Mouse (Mus musculus) monocyte, adult 2 months (primary cell): Measurements from ENCODE around the gene Dclk1.

Experiments used
- DNase-seq, 2 experiments: peaks; one replicate each; pipeline ENCODE4 v3.0.0; 2022; ENCODE audit warnings: low spot score in 2 of 2, low read depth in 1 of 2

Gene Dclk1

GRCm38 (mm10) chr3:55447486-55448460 lies 205.6 kb downstream of the Dclk1 start:
- DNase-seq: no peak

GRCm38 (mm10) chr3:55449148-55449547 lies 207.0 kb downstream of the Dclk1 start:
- DNase-seq: no peak

DNA sequence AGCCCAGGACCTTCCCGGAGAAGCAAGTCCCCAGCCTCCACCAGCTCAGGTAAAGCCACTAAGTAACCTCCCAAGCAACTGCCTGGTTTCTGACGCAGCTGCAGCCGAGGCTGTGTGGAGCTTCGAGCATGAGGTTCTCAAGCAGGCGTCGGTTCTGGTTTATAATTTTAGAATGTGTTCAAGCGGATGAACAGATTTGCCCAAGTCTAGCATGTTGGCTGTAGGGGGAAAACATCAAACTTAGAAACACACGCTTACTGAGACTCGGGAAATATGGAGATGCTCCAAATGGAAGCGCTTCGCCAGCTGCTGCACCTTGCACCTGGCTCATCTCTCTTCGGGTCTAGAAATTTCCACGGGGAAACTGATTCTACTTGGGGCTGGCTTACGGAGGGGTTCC lies 208.9 kb downstream of the Dclk1 start:
- DNase-seq: no peak

- no peak for DNase-seq
Observed at GRCm38 (mm10) chr3:55451877-55452276, 209.7 kb downstream of the Dclk1 start.

GRCm38 (mm10) chr3:55452464-55452863 lies 210.3 kb downstream of the Dclk1 start:
- DNase-seq: no peak

GRCm38 (mm10) chr3:55461092-55461491 lies 218.9 kb downstream of the Dclk1 start:
- DNase-seq: no peak

DNA sequence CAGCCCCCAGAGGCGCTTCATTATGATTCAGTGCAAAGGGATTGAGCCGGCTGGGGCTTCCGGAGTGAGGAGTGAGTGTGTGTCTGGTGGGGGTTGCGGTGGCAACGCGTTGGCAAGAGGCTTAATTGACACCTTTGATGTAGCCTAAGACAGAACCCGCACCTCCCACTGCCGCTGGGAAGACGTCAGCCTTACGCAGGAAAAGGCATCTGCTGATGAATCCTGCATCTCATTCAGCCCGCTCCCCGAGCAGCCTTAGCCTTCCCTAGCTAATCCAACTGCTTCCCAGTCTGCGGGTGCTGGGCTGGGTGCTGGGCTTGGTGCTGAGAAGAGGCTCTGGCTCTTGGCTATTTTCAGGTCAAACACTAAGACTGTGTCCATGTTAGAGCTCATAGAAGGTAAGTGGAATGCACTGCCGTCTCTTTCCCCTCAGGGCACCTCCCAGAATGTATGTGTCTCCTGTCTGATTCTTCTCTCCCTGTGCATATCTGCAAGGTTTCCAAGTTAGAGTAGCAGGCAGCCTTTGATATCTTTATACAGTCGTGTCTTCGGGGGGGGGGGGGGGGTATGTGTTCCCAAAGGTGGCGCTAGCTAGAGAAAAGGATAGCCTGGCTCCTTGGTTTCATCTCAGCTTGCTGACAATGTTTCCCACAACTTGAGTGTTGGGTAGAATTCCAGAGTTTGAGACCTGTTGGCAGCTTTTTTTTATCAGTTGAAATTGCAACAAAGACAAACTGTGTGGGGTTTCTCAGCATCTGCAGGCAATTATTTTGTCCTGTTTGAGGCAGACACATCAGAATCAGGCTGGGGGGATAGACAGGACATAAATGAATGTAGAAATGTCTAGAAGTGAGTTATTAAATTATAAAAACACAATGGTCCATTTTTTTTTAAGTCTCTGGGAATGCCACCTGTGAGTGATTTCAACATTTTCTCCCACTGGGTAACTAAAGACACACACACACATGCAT lies 219.8 kb downstream of the Dclk1 start:
- no peak for DNase-seq

GRCm38 (mm10) chr3:55462904-55463668 lies 220.9 kb downstream of the Dclk1 start:
- DNase-seq: no peak

GRCm38 (mm10) chr3:55464226-55464625 lies 222.1 kb downstream of the Dclk1 start:
- DNase-seq: no peak

GRCm38 (mm10) chr3:55465785-55466184 lies 223.6 kb downstream of the Dclk1 start:
- no peak for DNase-seq

DNA sequence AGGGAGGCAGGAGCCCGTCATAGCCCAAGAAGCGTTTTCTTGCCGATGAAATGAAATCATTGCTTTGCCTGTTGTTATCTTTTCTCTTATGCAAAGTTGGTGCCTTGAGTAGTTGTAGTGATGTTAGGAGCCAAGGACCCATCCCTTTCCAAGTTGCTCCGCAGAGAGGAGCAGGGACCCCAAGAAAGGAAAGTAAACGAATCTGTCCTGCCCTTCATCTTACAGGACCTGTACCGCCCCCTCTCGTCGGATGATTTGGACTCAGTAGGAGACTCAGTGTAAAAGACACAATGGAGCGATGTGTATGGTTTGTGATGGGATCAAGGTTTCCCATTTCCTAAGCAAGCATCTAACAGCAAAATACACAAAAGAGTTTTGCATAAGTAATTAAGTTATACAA lies 224.2 kb downstream of the Dclk1 start:
- no peak for DNase-seq

DNA sequence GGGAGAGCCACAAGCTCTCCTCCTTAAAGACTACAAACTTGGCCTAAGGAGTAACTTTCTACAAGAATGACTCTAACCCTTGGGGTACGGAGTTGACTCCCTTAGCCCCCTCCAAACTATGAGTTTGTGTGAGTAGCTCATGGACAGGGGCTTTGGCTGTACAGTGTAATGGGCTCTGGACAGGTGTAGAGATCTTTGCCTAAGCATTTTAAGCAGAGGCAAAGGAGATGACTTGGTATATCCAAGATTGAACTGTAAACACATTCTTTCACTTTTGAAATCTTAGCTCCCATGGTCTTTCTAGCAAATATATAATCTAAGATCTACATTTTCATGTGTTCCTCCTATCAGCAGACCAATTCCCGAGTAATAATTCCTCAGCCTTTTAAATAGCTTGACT lies 229.9 kb downstream of the Dclk1 start, which contains the start of gene Gm21954:
Gene Gm21954 (minus strand): TSS at position 101 of the 400 bp plus-strand sequence.
- no peak for DNase-seq

DNA sequence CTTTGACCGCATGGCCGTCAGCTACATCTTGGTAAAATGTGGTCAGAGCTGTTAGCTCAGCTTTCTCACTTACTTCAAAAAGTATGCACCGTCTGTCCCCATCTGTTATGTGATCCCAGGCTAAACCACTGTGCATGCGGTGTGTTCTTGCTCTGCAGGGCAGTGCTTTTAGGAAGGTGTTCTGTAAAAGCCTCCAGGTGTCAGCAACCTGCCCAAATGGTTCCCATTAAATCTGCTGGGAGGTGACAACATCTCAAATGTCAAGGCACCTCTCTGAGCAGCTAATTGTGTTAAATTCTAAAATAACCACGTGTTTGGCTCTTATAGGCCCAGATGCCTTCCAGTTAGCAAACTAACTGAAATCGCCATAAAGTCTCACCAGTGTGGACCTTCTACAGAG lies 231.0 kb downstream of the Dclk1 start:
- DNase-seq: no peak

- DNase-seq: no peak
Observed at GRCm38 (mm10) chr3:55476694-55477093, 234.5 kb downstream of the Dclk1 start.

- DNase-seq: no peak
Observed at GRCm38 (mm10) chr3:55479306-55479705, 237.1 kb downstream of the Dclk1 start.

- no peak for DNase-seq
Observed at GRCm38 (mm10) chr3:55481140-55481539, 239.0 kb downstream of the Dclk1 start.

DNA sequence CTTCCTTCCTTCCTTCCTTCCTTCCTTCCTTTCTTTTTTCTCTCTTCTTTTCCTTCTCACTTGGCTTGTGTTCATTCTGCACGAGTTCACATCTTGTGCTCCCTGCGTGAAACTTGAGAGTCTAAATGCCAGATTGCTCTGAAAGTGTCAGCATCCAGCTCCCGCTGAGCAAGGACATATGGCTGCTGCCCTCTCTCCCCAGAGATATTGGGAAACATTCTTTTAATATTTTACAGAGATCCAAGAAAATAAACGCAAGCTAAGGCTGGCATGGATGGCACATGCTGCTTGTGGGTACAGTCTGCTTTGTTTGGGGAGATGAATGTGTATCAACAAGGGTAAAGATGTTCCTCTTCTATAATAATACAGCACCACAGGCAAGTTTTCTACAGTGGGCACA lies 241.2 kb downstream of the Dclk1 start:
- DNase-seq: no peak

- DNase-seq: no peak
Observed at GRCm38 (mm10) chr3:55489231-55489990, 247.2 kb downstream of the Dclk1 start.

GRCm38 (mm10) chr3:55492021-55492420 lies 249.9 kb downstream of the Dclk1 start:
- DNase-seq: no peak

DNA sequence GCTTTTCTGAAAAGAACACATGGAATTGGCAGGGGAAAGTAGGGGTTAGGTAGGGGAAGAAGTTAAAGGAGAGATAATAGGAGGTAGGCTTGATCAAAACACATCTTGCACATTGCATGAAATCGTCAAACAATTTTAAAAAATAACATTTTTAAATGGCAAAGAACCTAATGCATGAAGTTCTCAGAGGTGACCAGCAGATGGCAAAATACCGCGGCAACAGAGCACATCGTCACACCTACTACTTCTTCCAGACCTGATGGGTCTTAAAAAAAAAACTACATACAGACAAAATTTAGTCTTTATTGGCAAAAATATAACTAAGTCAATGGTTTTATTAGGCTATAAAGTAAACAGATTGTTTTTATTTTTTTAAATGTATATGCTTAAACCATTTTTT lies 252.2 kb downstream of the Dclk1 start:
- no peak for DNase-seq
